Mouse (Mus musculus) macrophage (primary cell): Measurements from ENCODE around the gene Emid1. TPM values are rescaled to one million over a fixed set of nuclear protein-coding genes. Genes with fewer than 3 reads are reported as not detected.

Experiments
- H3K27ac ChIP-seq: fragments of 350-480 bp; formaldehyde crosslinking; 2 replicates; pipeline ENCODE4 v1.9.0; 2021
- H3K36me3 ChIP-seq: fragments of 350-480 bp; formaldehyde crosslinking; 2 replicates; pipeline ENCODE4 v1.9.0; 2021; ENCODE audit errors: inconsistent target
- H3K4me3 ChIP-seq: fragments of 350-480 bp; formaldehyde crosslinking; 2 replicates; pipeline ENCODE4 v1.9.0; 2021; ENCODE audit errors: inconsistent target
- H3K79me2 ChIP-seq: fragments of 350-480 bp; formaldehyde crosslinking; 2 replicates; pipeline ENCODE4 v1.9.0; 2021; ENCODE audit errors: inconsistent target
- WGBS: methylation state at CpG from one replicate; pipeline ENCODE4 v1.1.7; 2026; ENCODE audit warnings: inconsistent platforms; ENCODE audit not compliant: missing documents; 5-methylcytosine and 5-hydroxymethylcytosine counted together
- polyA plus RNA-seq: library from polyadenylated mRNA; stranded (reverse); fragments of 250-400 nt; gene quantifications from 3 replicates; pipeline ENCODE4 v1.2.4, GENCODE M21; 2018; ENCODE audit warnings: inconsistent platforms

Emid1 gene
- polyA plus RNA-seq, 1 experiment from 2014 or later, result 0.57 TPM

GRCm38 (mm10) chr11:5075760-5076159 is 76.3 kb downstream of the Emid1 start:
- Histone ChIP-seq H3K79me2 (peaks cover 61% of the 10 kb centered on the region), H3K4me3 (no peak overlapping the region), H3K36me3 (peaks cover 63% of the 10 kb centered on the region), H3K27ac (no peak overlapping the region)

- Histone ChIP-seq H3K36me3 (peaks cover 63% of the 10 kb centered on the region), H3K27ac (no peak overlapping the region), H3K4me3 (no peak overlapping the region), H3K79me2 (peaks cover 52% of the 10 kb centered on the region)
- 85% methylated on average over 4 of the region's 4 CpGs for WGBS
Observed at GRCm38 (mm10) chr11:5074882-5075281, 77.2 kb downstream of the Emid1 start.

- H3K27ac ChIP-seq, result no peak overlapping the region
- H3K36me3 ChIP-seq, result peaks cover 49% of the 10 kb centered on the region
- peaks cover 18% of the 10 kb centered on the region; the same call in 1 of the 2 replicates for H3K79me2 ChIP-seq
- 84% methylated on average over 9 of the region's 9 CpGs for WGBS
- no peak overlapping the region for H3K4me3 ChIP-seq
Observed at GRCm38 (mm10) chr11:5068126-5068971, 83.7 kb downstream of the Emid1 start.

GRCm38 (mm10) chr11:5067063-5067462 is 85.0 kb downstream of the Emid1 start:
- no peak overlapping the region for H3K4me3 ChIP-seq
- H3K27ac ChIP-seq, result no peak overlapping the region
- peaks cover 14% of the 10 kb centered on the region; the same call in 1 of the 2 replicates for H3K79me2 ChIP-seq
- peaks cover 36% of the 10 kb centered on the region for H3K36me3 ChIP-seq

GRCm38 (mm10) chr11:5065056-5065821 is 86.8 kb downstream of the Emid1 start, which contains the start of gene Gas2l1:
Gene Gas2l1 (minus strand): TSS chr11:5065327.
- Histone ChIP-seq H3K36me3 (peaks cover 18% of the 10 kb centered on the region; the same call in 1 of the 2 replicates), H3K27ac (peak within 1 kb of the TSS; percentile 81), H3K79me2 (peaks cover 14% of the 10 kb centered on the region; the same call in 1 of the 2 replicates), H3K4me3 (peak within 1 kb of the TSS; percentile 52)
- WGBS, result 2% methylated on average over 48 of the region's 50 CpGs

GRCm38 (mm10) chr11:5064282-5065055 is 87.6 kb downstream of the Emid1 start:
- Histone ChIP-seq H3K27ac (no peak overlapping the region), H3K79me2 (peaks cover 14% of the 10 kb centered on the region; the same call in 1 of the 2 replicates), H3K36me3 (peaks cover 12% of the 10 kb centered on the region; the same call in 1 of the 2 replicates), H3K4me3 (peak overlapping the region; percentile 52)
- 27% methylated on average over 34 of the region's 38 CpGs for WGBS

- Histone ChIP-seq H3K79me2 (peaks cover 14% of the 10 kb centered on the region; the same call in 1 of the 2 replicates), H3K27ac (no peak overlapping the region), H3K4me3 (no peak overlapping the region; the same call in 1 of the 2 replicates), H3K36me3 (0 out of 2 replicates have a peak, but pooled peaks cover 5% of the 10 kb centered on the region)
- WGBS, result 79% methylated on average over 29 of the region's 31 CpGs
Observed at GRCm38 (mm10) chr11:5063561-5064281, 88.3 kb downstream of the Emid1 start.

GRCm38 (mm10) chr11:5062860-5063505 is 89.1 kb downstream of the Emid1 start:
- Histone ChIP-seq H3K4me3 (no peak overlapping the region), H3K36me3 (no peaks in the 10 kb centered on the region), H3K27ac (no peak overlapping the region), H3K79me2 (peaks cover 14% of the 10 kb centered on the region; the same call in 1 of the 2 replicates)
- WGBS, result 83% methylated on average over 12 of the region's 13 CpGs

- Histone ChIP-seq H3K4me3 (no peak overlapping the region), H3K79me2 (peaks cover 14% of the 10 kb centered on the region; the same call in 1 of the 2 replicates), H3K36me3 (no peaks in the 10 kb centered on the region), H3K27ac (no peak overlapping the region)
- WGBS, result 38% methylated on average over 13 of the region's 13 CpGs
Observed at GRCm38 (mm10) chr11:5062326-5062725, 89.7 kb downstream of the Emid1 start.

- WGBS, result 7% methylated on average over 62 of the region's 62 CpGs
- Histone ChIP-seq H3K27ac (no peak overlapping the region), H3K4me3 (no peak overlapping the region), H3K36me3 (no peaks in the 10 kb centered on the region), H3K79me2 (peaks cover 14% of the 10 kb centered on the region; the same call in 1 of the 2 replicates)
Observed at GRCm38 (mm10) chr11:5061413-5062139, 90.5 kb downstream of the Emid1 start.

- Histone ChIP-seq H3K27ac (no peak overlapping the region), H3K36me3 (no peaks in the 10 kb centered on the region), H3K4me3 (no peak overlapping the region), H3K79me2 (peaks cover 14% of the 10 kb centered on the region; the same call in 1 of the 2 replicates)
- WGBS, result 80% methylated on average over 25 of the region's 28 CpGs
Observed at GRCm38 (mm10) chr11:5060756-5061412, 91.2 kb downstream of the Emid1 start.

- WGBS, result 28% methylated on average over 27 of the region's 27 CpGs
- Histone ChIP-seq H3K36me3 (no peaks in the 10 kb centered on the region), H3K79me2 (peaks cover 13% of the 10 kb centered on the region; the same call in 1 of the 2 replicates), H3K27ac (no peak overlapping the region), H3K4me3 (no peak overlapping the region)
Observed at GRCm38 (mm10) chr11:5059704-5060156, 92.3 kb downstream of the Emid1 start.
